9 mouse cellular contexts compared by ENCODE assay signal in the genomic region with DNA sequence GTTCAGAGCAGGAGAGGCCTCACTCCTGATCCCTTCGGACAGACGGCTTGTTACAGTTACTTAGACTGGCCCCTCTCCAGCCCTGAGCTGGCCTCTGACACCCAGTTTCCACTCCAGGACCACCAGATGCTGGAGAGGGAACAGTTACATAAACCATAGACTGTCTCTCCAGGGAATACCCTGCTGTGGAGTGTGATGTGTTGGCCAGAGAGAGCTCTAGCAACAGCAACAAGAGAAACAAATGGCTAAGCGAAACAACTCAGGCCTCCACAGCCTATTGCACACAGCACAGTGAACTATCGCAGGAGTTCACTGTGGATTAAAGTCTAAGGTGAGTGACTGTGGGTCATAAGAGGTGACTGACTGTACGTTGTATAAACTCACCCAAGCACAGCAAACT. TPM values are rescaled to one million over a fixed set of nuclear protein-coding genes. Genes with fewer than 3 reads are reported as not detected.
DNase-seq lines count a peak whose midpoint lies in the region; ATAC-seq and TF ChIP-seq lines count a peak whose summit lies in the region.
"Had no signal": no experiment of that assay in that cellular context is flagged by ENCODE, and none has a peak within 500 bp of the region (broad histone marks: within the 10 kb centered on the region; RNA-seq: fewer than 3 reads in every experiment).

No protein-coding gene starts in this region.

- no peak overlapping the region for H3K9ac ChIP-seq in intestine, postnatal 0 days (ENCODE audit: low read depth, low read length)
- no peak overlapping the region for H3K9ac ChIP-seq in lung, embryonic 15.5 days
- no peak overlapping the region for H3K9ac ChIP-seq in neural tube, embryonic 15.5 days (replicated peaks)

- peaks cover 10% of the 10 kb centered on the region; the same call in 1 of the 2 replicates for H3K36me3 ChIP-seq in intestine, postnatal 0 days (ENCODE audit: control insufficient read depth, insufficient read depth)
- H3K36me3 ChIP-seq in lung, embryonic 15.5 days = no peaks in the 10 kb centered on the region
- H3K36me3 ChIP-seq in neural tube, embryonic 15.5 days = no peaks in the 10 kb centered on the region
- H3K36me3 ChIP-seq: G1E had no signal

- H3K9me3 ChIP-seq in intestine, postnatal 0 days (ENCODE audit: control insufficient read depth) = no peaks in the 10 kb centered on the region
- no peaks in the 10 kb centered on the region for H3K9me3 ChIP-seq in lung, embryonic 15.5 days
- H3K9me3 ChIP-seq in neural tube, embryonic 15.5 days (replicated peaks) = no peaks in the 10 kb centered on the region
- H3K9me3 ChIP-seq: G1E had no signal

- ATAC-seq in intestine, postnatal 0 days = peak; percentile 86
- no peak for ATAC-seq in lung, embryonic 15.5 days (ENCODE audit: borderline replicate concordance, extremely low read depth, low FRiP score, low TSS enrichment)
- no peak for ATAC-seq in neural tube, embryonic 15.5 days (ENCODE audit: low FRiP score)

- no peak for TF ChIP-seq CTCF in intestine, postnatal 0 days (IDR thresholded peaks at IDR 0.05; ENCODE audit: low read depth)

- no peaks in the 10 kb centered on the region for H3K27me3 ChIP-seq in intestine, postnatal 0 days (replicated peaks; ENCODE audit: control insufficient read depth, insufficient read depth, low read length)
- peaks cover 7% of the 10 kb centered on the region; the same call in 1 of the 2 replicates for H3K27me3 ChIP-seq in lung, embryonic 15.5 days
- H3K27me3 ChIP-seq in neural tube, embryonic 15.5 days (replicated peaks) = peaks cover 8% of the 10 kb centered on the region

- no peak overlapping the region for H3K4me3 ChIP-seq in intestine, postnatal 0 days (ENCODE audit: low read depth, low read length)
- H3K4me3 ChIP-seq in lung, embryonic 15.5 days = no peak overlapping the region
- no peak overlapping the region for H3K4me3 ChIP-seq in neural tube, embryonic 15.5 days (replicated peaks)
- H3K4me3 ChIP-seq: myocyte had no signal

- DNase-seq in gastrocnemius, adult 18-20 months (ENCODE audit: low spot score) = peak; percentile 76
- peak; percentile 65 to 69 for DNase-seq in gastrocnemius, postnatal 36 days
- DNase-seq in neural tube, embryonic 10.5 days (ENCODE audit: extremely low spot score, low spot score) = no peak
- DNase-seq in layer of hippocampus, adult 9-11 months = no peak

- intact Hi-C loops in gastrocnemius, postnatal 36 days (cut with DNase I) = no loop called here

- peak overlapping the region; percentile 76 for H3K27ac ChIP-seq in intestine, postnatal 0 days (ENCODE audit: low read depth, low read length)
- H3K27ac ChIP-seq in lung, embryonic 15.5 days = peak overlapping the region; percentile 58
- H3K27ac ChIP-seq in neural tube, embryonic 15.5 days (replicated peaks) = no peak overlapping the region

- H3K4me2 ChIP-seq in intestine, postnatal 0 days (replicated peaks; ENCODE audit: low read depth) = no peak overlapping the region
- no peak overlapping the region for H3K4me2 ChIP-seq in lung, embryonic 15.5 days
- no peak overlapping the region for H3K4me2 ChIP-seq in neural tube, embryonic 15.5 days

- 0 out of 2 replicates have a peak, but pooled peaks cover 17% of the 10 kb centered on the region for H3K4me1 ChIP-seq in intestine, postnatal 0 days (replicated peaks; ENCODE audit: control insufficient read depth, insufficient read depth, low read length)
- peaks cover 12% of the 10 kb centered on the region for H3K4me1 ChIP-seq in lung, embryonic 15.5 days
- no peaks in the 10 kb centered on the region for H3K4me1 ChIP-seq in neural tube, embryonic 15.5 days

- WGBS in intestine, postnatal 0 days = 38% methylated on average over 5 of the region's 5 CpGs
- 49% methylated on average over 5 of the region's 5 CpGs for WGBS in lung, embryonic 15.5 days
- WGBS in neural tube, embryonic 15.5 days = 68% methylated on average over 5 of the region's 5 CpGs

RNA-seq across cellular contexts. Expression of a gene that starts 56.5 kb away (rescaled TPM):
- under 1 TPM in 1 of 2 experiments, not detected in 1; 0.14 TPM for total RNA-seq in gastrocnemius, adult 18-20 months (2021)
- under 1 TPM; 0.13 to 0.37 TPM for total RNA-seq in gastrocnemius, postnatal 36 days (2021)
- 0.10 and 0.14 TPM in 2 replicates for polyA plus RNA-seq in intestine, postnatal 0 days (2015; fragmentation: Nextera tagmentation; extraction: Ambion mirVana)
- polyA plus RNA-seq in lung, embryonic 15.5 days (2015; fragmentation: Nextera tagmentation; extraction: Ambion mirVana) = 0.10 TPM in 1 of 2 replicates, not detected in the other
- polyA plus RNA-seq in neural tube, embryonic 15.5 days (2015; fragmentation: Nextera tagmentation; extraction: Ambion mirVana) = not detected in 2 replicates
- polyA plus RNA-seq: G1E had no signal

Comparison
In these comparisons a context has a peak if more than half of its experiments do, and no peak if none do; other contexts are left out.
1. DNase-seq: peak in gastrocnemius, adult 18-20 months (single experiment) and gastrocnemius, postnatal 36 days (2 of 2); none in neural tube, embryonic 10.5 days (single experiment) and layer of hippocampus, adult 9-11 months (single experiment).